Mouse (Mus musculus) hindbrain, postnatal 0 days (tissue): ENCODE measurements around the gene Carnmt1. TPM values are rescaled to one million over a fixed set of nuclear protein-coding genes. Genes with fewer than 3 reads are reported as not detected.
"Not testable (repeated sequence)": the region's sequence is repeated elsewhere in the genome, so short reads cannot be mapped to it uniquely, and the experiment has no call there.

Experiments
- ATAC-seq: fragments of 200-750 bp; cut with Nextera tagmentation; 2 replicates; pipeline ENCODE4 v1.8.0; 2017; ENCODE audit warnings: mild to moderate bottlenecking, moderate TSS enrichment, moderate library complexity
- DNase-seq: peaks from one replicate; pipeline ENCODE4 v3.0.0-alpha.2; 2015; ENCODE audit warnings: low spot score
- H3K27ac ChIP-seq: fragments of 300-500 bp; sonication (generic); 2 replicates; pipeline ENCODE4 v1.5.1; 2014; ENCODE audit warnings: mild to moderate bottlenecking
- H3K27me3 ChIP-seq: fragments of 300-500 bp; sonication (generic); 2 replicates; pipeline ENCODE4 v1.6.1; 2014; ENCODE audit warnings: low read length, mixed read lengths; ENCODE audit not compliant: insufficient read depth
- H3K36me3 ChIP-seq: fragments of 300-500 bp; sonication (generic); 2 replicates; pipeline ENCODE4 v1.6.1; 2014; ENCODE audit warnings: low read length, mixed read lengths; ENCODE audit not compliant: insufficient read depth
- H3K4me1 ChIP-seq: fragments of 300-500 bp; sonication (generic); 2 replicates; pipeline ENCODE4 v1.6.1; 2014; ENCODE audit warnings: antibody characterized with exemption, low read length, mixed read lengths; ENCODE audit not compliant: insufficient read depth
- H3K4me2 ChIP-seq: fragments of 300-500 bp; sonication (generic); 2 replicates; pipeline ENCODE4 v1.6.1; 2014; ENCODE audit warnings: low read depth, mild to moderate bottlenecking, low read length, moderate library complexity, mixed read lengths
- H3K4me3 ChIP-seq: fragments of 300-500 bp; sonication (generic); 2 replicates; pipeline ENCODE4 v1.5.1; 2014; ENCODE audit warnings: low read length
- H3K9ac ChIP-seq: fragments of 300-500 bp; sonication (generic); replicated peaks from 2 replicates; pipeline ENCODE4 v1.6.1; 2014; ENCODE audit warnings: mild to moderate bottlenecking, low read length, moderate library complexity, mixed read lengths
- H3K9me3 ChIP-seq: fragments of 300-500 bp; sonication (generic); 2 replicates; pipeline ENCODE4 v1.6.1; 2016; ENCODE audit warnings: low read length, mixed read lengths
- CTCF ChIP-seq: IDR thresholded peaks from 2 replicates; pipeline ENCODE4 v1.5.1; 2016; ENCODE audit warnings: antibody characterized with exemption, control low read depth, low read depth
- WGBS: fragments of 180-500 bp; shearing (Covaris S2); extraction: QIAGEN DNeasy Blood & Tissue Kit; methylation state at CpG from one replicate; pipeline ENCODE4 v1.1.7; 2014; 5-methylcytosine and 5-hydroxymethylcytosine counted together
- polyA plus RNA-seq: library from polyadenylated mRNA; unstranded; fragments of >200 nt; fragmentation: Nextera tagmentation; extraction: Ambion mirVana; gene quantifications from 2 replicates; pipeline ENCODE4 v1.2.1, GENCODE M21; 2015
- total RNA-seq: library from RNA; depleted of rRNA; stranded (reverse); fragments of >200 nt; gene quantifications from 2 replicates; pipeline ENCODE4 v1.2.3, GENCODE M21; 2014

The Carnmt1 gene
- total and polyA plus RNA-seq, 2 experiments from 2014 or later = 17.9 to 22.1 TPM

- no peak for TF ChIP-seq CTCF
- H3K9ac ChIP-seq = no peak overlapping the region
- no peaks in the 10 kb centered on the region for H3K9me3 ChIP-seq
- 90% methylated on average over 9 of the region's 9 CpGs for WGBS
- no peak overlapping the region for H3K4me3 ChIP-seq
- peaks cover 7% of the 10 kb centered on the region; the same call in 1 of the 2 replicates for H3K4me1 ChIP-seq
- no peak overlapping the region for H3K4me2 ChIP-seq
- DNase-seq = no peak
- no peak for ATAC-seq
- no peaks in the 10 kb centered on the region for H3K36me3 ChIP-seq
- H3K27me3 ChIP-seq = no peaks in the 10 kb centered on the region
- no peak overlapping the region for H3K27ac ChIP-seq
Observed at GRCm38 (mm10) chr19:18711589-18711988, 41.0 kb downstream of the Carnmt1 start.

DNA sequence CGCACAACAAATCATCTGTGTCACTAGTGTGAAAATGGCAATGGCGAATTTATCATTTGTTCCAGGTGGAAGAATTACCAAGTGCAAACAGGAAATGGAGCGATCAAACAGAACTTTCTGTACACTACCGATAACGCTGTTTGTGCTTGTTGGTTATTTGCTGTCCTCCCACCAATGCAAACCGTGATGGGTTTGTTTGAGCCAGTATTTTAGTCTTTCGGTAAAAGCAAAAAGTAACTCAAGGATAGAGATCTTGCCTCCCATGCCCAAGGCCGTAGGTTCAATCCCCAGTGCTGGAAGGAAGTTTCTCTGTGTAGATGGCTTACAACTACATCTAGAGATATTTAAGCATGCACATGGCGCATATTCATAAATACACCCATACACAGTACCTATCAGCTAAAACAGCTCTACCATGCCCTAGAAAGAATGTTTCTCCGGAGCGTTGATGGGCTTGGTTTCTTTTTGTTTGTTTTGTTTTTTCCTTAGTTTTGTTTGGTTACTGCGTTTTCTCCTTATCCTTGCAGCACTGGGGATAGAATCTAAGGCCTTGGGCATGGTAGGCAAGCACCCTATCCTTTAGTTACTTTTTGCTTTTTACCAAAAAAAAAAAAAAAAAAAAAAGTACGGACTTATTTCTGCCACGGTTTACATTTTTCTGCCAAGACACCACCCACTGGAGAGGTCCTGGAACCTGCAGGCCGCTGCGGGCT is 41.7 kb downstream of the Carnmt1 start:
- Histone ChIP-seq H3K4me1 (peaks cover 7% of the 10 kb centered on the region; the same call in 1 of the 2 replicates), H3K27ac (peak overlapping the region; percentile 87), H3K4me3 (peak overlapping the region; percentile 81), H3K27me3 (no peaks in the 10 kb centered on the region), H3K9me3 (no peaks in the 10 kb centered on the region), H3K9ac (peak overlapping the region; percentile 66), H3K36me3 (no peaks in the 10 kb centered on the region), H3K4me2 (peak overlapping the region; percentile 57)
- ATAC-seq = no peak
- no peak for DNase-seq
- no peak for TF ChIP-seq CTCF
- 57% methylated on average over 16 of the region's 16 CpGs for WGBS

GRCm38 (mm10) chr19:18712866-18713300 is 42.3 kb downstream of the Carnmt1 start, which contains the start of gene D030056L22Rik:
D030056L22Rik (plus strand) TSS chr19:18713193.
- no peaks in the 10 kb centered on the region for H3K9me3 ChIP-seq
- DNase-seq (peak; percentile 99), ATAC-seq (peak; percentile 99)
- peak within 1 kb of the TSS; percentile 81 for H3K4me3 ChIP-seq
- no peaks in the 10 kb centered on the region for H3K36me3 ChIP-seq
- peak within 1 kb of the TSS; percentile 80 for H3K4me2 ChIP-seq
- no peaks in the 10 kb centered on the region for H3K27me3 ChIP-seq
- peak; percentile 80 for TF ChIP-seq CTCF
- peak within 1 kb of the TSS; percentile 66 for H3K9ac ChIP-seq
- H3K27ac ChIP-seq = peak within 1 kb of the TSS; percentile 87
- 0% methylated on average over 44 of the region's 49 CpGs for WGBS
- H3K4me1 ChIP-seq = peaks cover 7% of the 10 kb centered on the region; the same call in 1 of the 2 replicates

DNA sequence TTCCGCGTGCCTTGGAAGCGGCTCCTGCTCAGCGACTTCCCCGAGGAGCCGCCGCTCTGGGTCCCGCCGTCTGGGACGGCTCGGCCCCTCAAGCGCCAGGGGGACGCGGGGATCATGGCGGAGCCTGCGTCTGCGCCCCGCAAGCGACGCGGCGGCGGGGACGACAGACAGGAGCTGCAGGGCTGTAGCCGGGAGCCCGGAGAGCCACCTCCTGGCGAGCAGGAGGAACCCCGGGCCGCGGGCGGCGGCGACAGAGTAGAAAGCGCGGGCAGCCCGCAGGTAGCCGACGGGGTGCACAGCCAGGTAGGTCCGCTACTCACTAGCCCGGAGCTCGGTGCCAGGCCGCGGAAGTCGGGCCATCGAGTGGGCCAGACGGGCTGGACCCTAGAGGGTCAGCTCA is 42.8 kb downstream of the Carnmt1 start:
- TF ChIP-seq CTCF = peak; percentile 19
- H3K4me1 ChIP-seq, H3K36me3 ChIP-seq, H3K27me3 ChIP-seq, H3K9me3 ChIP-seq: not testable (repeated sequence)
- under 1% methylated on average over 37 of the region's 46 CpGs for WGBS
- Histone ChIP-seq H3K27ac (peak overlapping the region; percentile 87; the same call in 1 of the 2 replicates), H3K9ac (peak overlapping the region; percentile 66), H3K4me2 (peak overlapping the region; percentile 80), H3K4me3 (peak overlapping the region; percentile 81)
- ATAC-seq = peak; percentile 72
- peak; percentile 51 for DNase-seq

GRCm38 (mm10) chr19:18716374-18716773 is 45.8 kb downstream of the Carnmt1 start:
- WGBS = 46% methylated on average over 1 of the region's 1 CpGs
- no peaks in the 10 kb centered on the region for H3K36me3 ChIP-seq
- ATAC-seq (no peak), DNase-seq (peak; percentile 81)
- H3K9me3 ChIP-seq = no peaks in the 10 kb centered on the region
- peak; percentile 86 for TF ChIP-seq CTCF
- H3K4me2 ChIP-seq = no peak overlapping the region
- peaks cover 7% of the 10 kb centered on the region; the same call in 1 of the 2 replicates for H3K4me1 ChIP-seq
- no peak overlapping the region for H3K27ac ChIP-seq
- H3K9ac ChIP-seq = no peak overlapping the region
- no peaks in the 10 kb centered on the region for H3K27me3 ChIP-seq
- no peak overlapping the region for H3K4me3 ChIP-seq

DNA sequence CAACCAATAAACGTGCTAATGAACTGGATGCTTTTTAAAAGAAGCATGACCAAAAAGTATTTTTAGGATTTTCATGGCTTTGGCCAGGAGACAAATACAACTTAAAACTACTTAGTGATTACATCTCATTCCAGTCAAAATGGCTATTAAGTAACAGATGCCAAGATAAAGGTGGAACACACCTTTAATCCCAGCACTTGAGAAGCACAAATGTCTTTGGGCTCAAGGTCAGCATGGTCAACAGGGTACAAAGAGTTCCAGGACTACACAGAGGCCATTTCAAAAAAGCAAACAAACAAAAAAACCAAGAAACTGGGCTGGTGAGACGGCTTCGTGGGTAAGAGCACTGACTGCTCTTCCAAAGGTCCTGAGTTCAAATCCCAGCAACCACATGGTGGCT is 49.8 kb downstream of the Carnmt1 start:
- no peaks in the 10 kb centered on the region for H3K27me3 ChIP-seq
- H3K4me2 ChIP-seq = no peak overlapping the region
- H3K9me3 ChIP-seq = no peaks in the 10 kb centered on the region
- H3K4me1 ChIP-seq = no peaks in the 10 kb centered on the region
- H3K27ac ChIP-seq = no peak overlapping the region
- H3K9ac ChIP-seq = no peak overlapping the region
- TF ChIP-seq CTCF = no peak
- no peak for ATAC-seq
- no peak overlapping the region for H3K4me3 ChIP-seq
- no peaks in the 10 kb centered on the region for H3K36me3 ChIP-seq
- DNase-seq = no peak
- 85% methylated on average over 3 of the region's 3 CpGs for WGBS

- ATAC-seq (no peak), DNase-seq (no peak)
- Histone ChIP-seq H3K27me3 (no peaks in the 10 kb centered on the region), H3K9ac (no peak overlapping the region), H3K4me1 (no peaks in the 10 kb centered on the region), H3K27ac (no peak overlapping the region), H3K9me3 (no peaks in the 10 kb centered on the region), H3K4me3 (no peak overlapping the region), H3K4me2 (no peak overlapping the region), H3K36me3 (no peaks in the 10 kb centered on the region)
- 87% methylated on average over 2 of the region's 2 CpGs for WGBS
- no peak for TF ChIP-seq CTCF
Observed at GRCm38 (mm10) chr19:18725186-18725585, 54.6 kb downstream of the Carnmt1 start.
